Mouse (Mus musculus): ENCODE measurements at regions not wholly inside any gene's neighbourhood (a gene's known extent, or its start where the extent isn't known, plus 50 kb on each side); places are given as distances from the start of the nearest gene placed in this dataset.

DNA sequence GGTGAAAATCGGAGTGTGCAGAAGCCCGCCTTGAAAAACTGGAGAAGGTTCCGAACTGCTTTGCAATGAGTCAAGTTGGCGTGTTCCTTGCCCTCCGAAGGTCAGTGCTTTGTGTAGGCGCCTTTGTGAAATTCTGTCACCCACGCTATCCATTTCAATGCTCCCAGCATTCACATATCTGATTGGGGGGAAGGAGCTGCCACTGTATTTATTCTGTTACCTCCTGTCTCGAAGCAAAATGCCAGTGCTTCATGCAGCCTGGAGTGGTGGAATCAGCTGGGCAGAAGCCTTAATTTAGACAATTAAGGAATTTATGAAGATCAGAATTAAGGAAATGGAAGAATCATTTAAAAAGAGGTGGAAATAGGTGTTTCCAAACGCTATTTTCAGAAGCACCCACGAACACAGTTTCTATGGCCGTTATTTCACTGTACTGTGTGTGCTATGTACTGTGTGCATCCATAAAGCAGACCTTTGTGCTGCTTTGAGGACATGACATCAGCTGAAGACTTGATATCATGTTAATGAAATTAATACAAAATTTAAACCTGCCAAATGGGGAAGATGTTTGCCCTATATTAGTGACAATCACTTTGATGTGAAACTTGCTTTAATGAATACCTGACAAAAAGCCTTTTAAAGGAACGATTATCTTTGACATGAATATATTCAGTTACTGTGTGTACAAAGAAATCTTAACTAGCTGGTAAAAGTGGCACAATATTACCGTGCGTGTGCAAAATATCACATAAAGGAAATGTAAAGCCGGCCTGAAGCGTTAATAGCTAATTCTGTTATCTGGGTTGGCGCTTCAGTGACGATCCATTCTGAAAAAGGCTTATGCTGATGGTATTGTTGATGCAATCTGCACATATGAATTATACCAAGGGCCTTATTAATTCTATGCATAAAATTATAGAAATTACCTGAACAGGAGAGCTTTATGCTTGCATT, 72.9 kb upstream of the Gls start:
- peak; percentile 21 for DNase-seq (ENCODE audit: low read depth, low spot score)

DNA sequence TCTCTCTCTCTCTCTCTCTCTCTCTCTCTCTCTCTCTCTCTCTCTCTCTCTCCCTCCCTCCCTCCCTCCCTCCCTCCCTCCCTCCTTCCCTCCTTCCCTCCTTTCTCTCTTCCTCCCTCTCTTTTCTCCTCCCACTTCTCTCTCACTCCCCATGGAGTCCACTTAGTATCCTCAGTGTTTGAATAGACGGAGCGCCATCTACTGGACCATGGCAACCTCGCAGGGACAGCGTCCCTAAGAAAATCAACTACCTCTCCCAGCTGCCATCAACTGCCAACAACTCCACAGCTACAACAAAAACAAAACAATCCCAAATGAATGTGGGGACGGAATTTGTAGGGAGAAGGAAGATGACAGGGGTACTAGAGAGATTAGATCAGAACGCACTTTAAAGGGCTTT, 69.5 kb upstream of the Gls start:
- peak; percentile 92 for DNase-seq (ENCODE audit: low read depth, low spot score)

DNA sequence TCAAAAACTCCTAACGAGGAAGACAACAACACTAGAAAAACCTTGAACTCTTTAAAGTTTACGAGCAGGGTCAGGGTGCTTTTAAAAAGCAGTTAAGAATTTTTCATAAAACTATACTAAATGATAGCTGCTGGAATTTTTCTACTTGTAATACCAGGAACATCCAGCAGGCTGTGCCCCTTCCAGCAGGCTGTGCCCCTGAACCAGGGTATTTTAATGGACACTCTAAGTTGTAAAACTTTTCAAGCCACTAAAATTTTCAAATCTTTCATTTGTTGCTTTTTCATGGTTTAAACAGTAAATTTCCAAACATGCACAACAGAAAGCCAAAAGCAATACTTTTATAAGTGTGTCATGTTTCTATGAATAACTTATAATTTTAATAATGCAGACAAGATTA, 68.2 kb upstream of the Gls start:
- DNase-seq (ENCODE audit: low read depth, low spot score), result peak; percentile 37

DNA sequence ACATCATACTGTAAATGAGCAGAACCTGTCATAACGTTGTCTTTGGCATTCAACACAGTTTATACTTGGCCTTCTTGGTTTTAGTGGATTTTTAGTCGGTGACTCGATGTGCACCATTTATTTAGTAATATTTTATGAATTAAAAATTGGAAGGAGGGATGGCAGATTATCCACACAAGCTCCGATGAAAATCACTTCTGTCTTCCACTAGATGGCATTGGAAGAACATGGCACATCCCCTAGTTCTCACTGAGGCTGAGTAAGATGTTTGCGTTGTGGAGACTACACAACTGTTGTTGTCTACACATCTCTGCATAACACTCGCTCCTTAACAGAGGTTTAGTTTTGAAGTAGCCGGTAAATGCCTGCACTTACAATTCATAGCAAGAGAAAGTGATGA, 66.5 kb upstream of the Gls start:
- DNase-seq (ENCODE audit: low read depth, low spot score), result peak; percentile 73

DNA sequence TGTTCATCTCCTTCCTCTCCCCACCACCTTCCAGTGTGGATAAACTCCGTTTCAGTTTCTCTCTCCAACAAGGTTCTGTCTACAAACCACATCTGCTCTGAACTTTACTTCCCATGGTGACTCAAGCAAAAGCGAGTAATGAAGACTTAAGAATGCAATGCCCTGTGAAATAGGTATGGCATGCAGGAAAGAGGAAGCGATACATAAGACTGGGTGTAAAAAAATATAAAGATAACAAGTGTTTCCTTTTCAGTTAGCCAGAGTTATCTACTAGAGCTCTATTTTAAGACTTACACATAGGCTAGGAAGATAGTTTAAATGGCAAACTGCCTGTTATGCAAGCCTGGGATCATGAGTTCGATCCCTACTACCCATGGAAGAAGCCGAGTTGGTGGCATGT, 65.3 kb upstream of the Gls start:
- DNase-seq (ENCODE audit: low read depth, low spot score), result no peak

DNA sequence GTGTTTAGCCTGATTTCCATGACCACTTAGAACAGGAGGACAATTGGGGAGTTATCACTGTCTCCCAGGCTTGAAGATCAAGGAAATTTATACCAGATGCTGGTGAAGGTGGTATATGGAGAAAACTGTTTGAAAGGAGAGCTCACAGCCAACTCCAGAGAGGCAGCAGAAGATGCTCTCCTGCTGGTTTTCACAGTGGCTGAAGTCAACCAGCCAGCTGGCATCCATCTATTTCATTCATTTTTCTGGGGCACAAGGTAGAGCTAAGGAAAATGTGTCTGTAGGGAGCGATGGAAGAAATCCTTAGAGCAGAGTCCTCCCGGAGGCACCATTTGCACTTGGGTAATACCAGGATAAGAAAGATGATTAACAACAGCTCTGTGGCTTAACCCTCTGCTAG, 63.1 kb upstream of the Gls start:
- peak; percentile 68 for DNase-seq (ENCODE audit: low read depth, low spot score)

DNA sequence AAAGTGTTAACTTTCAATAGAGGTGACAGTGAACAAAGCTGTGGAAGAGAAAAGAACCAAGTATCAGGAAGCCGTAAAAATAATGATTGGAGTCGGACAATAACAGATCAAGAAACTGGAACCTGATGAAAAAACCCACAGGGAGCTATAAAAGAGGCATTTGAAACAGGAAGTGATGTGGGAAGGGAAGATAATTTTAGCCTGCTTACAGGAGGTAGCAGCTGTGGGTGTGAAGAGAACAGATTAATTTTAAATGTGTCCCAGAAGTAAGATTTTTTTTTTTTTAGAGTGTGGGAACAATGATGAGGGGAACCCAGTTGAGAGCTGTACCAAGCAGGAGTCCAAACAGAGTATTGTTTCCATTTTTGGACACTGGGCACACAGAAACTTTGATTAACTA, 61.5 kb upstream of the Gls start:
- peak; percentile 82 for DNase-seq (ENCODE audit: low read depth, low spot score)

DNA sequence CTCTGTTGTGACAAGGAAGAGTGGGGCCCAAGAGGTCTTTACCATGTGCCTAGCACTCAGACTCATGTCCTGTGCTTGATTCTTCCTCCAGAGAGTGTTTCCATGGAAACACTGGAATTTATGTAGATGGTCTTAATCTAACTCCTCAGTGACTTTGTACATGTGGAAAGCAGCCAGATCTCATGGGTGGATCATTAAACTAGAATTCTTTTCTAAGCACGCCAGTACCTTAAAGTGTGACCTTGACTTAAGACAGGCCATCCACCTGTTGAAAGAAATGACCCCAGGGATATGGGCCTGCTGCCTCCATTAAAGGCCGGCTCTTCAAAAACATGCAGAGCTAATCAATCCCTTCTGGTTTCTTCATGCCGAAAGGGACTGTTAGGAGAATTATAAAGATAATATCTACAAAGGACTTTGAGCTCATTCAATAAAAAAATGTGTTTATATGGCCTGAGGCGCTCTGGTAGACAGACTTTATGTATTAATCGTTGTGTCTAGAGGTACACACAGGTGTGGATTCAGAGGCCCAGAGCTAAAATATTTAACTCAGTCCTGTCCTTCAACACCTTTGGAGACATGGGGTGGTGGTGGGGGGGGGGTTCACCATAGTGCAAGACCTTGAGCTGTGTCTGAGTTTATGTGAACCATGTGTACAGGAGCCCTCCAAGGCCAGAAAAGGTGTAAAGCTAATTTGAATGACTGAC, 60.5 kb upstream of the Gls start:
- no peak for DNase-seq (ENCODE audit: low read depth, low spot score)
